Mouse (Mus musculus) midbrain, postnatal 0 days (tissue): Measurements from ENCODE around the gene Tango2. TPM values are rescaled to one million over a fixed set of nuclear protein-coding genes. Genes with fewer than 3 reads are reported as not detected.

Source experiments
- ATAC-seq: fragments of 200-750 bp; cut with Nextera tagmentation; 2 replicates; pipeline ENCODE4 v1.8.0; 2017; ENCODE audit warnings: moderate number of reproducible peaks, mild to moderate bottlenecking, moderate TSS enrichment, moderate library complexity; ENCODE audit not compliant: low FRiP score
- DNase-seq: peaks from one replicate; pipeline ENCODE4 v3.0.0-alpha.2; 2015; ENCODE audit warnings: low spot score
- H3K27ac ChIP-seq: fragments of 300-500 bp; sonication (generic); 2 replicates; pipeline ENCODE4 v1.5.1; 2014; ENCODE audit warnings: low read depth, mild to moderate bottlenecking, low read length, mixed read lengths
- H3K27me3 ChIP-seq: fragments of 300-500 bp; sonication (generic); 2 replicates; pipeline ENCODE4 v1.6.1; 2014; ENCODE audit warnings: low read length, control low read depth, mixed read lengths; ENCODE audit not compliant: insufficient read depth
- H3K36me3 ChIP-seq: fragments of 300-500 bp; sonication (generic); 2 replicates; pipeline ENCODE4 v1.6.1; 2014; ENCODE audit warnings: low read length, control low read depth, mixed read lengths; ENCODE audit not compliant: insufficient read depth
- H3K4me1 ChIP-seq: fragments of 300-500 bp; sonication (generic); 2 replicates; pipeline ENCODE4 v1.6.1; 2014; ENCODE audit warnings: mild to moderate bottlenecking, control low read depth, antibody characterized with exemption, low read length, mixed read lengths; ENCODE audit not compliant: insufficient read depth
- H3K4me2 ChIP-seq: fragments of 300-500 bp; sonication (generic); 2 replicates; pipeline ENCODE4 v1.6.1; 2014; ENCODE audit warnings: low read depth, mild to moderate bottlenecking, low read length, mixed read lengths; ENCODE audit not compliant: poor library complexity, severe bottlenecking
- H3K4me3 ChIP-seq: fragments of 300-500 bp; sonication (generic); 2 replicates; pipeline ENCODE4 v1.5.1; 2014; ENCODE audit warnings: low read depth, mild to moderate bottlenecking, low read length, moderate library complexity
- H3K9ac ChIP-seq: fragments of 300-500 bp; sonication (generic); replicated peaks from 2 replicates; pipeline ENCODE4 v1.6.1; 2014; ENCODE audit warnings: mild to moderate bottlenecking, low read length, moderate library complexity, mixed read lengths; ENCODE audit not compliant: poor library complexity, severe bottlenecking
- H3K9me3 ChIP-seq: fragments of 300-500 bp; sonication (generic); 2 replicates; pipeline ENCODE4 v1.6.1; 2016; ENCODE audit warnings: low read length, control low read depth
- CTCF ChIP-seq: IDR thresholded peaks from 2 replicates; pipeline ENCODE4 v1.5.1; 2016; ENCODE audit warnings: antibody characterized with exemption, mild to moderate bottlenecking
- WGBS: fragments of 180-500 bp; shearing (Covaris S2); extraction: QIAGEN DNeasy Blood & Tissue Kit; methylation state at CpG from one replicate; pipeline ENCODE4 v1.1.7; 2014; 5-methylcytosine and 5-hydroxymethylcytosine counted together
- polyA plus RNA-seq: library from polyadenylated mRNA; unstranded; fragments of >200 nt; fragmentation: Nextera tagmentation; extraction: Ambion mirVana; gene quantifications from 2 replicates; pipeline ENCODE4 v1.2.1, GENCODE M21; 2015
- total RNA-seq: library from RNA; depleted of rRNA; stranded (reverse); fragments of >200 nt; gene quantifications from 2 replicates; pipeline ENCODE4 v1.2.3, GENCODE M21; 2014

Gene Tango2
- total and polyA plus RNA-seq, 2 experiments from 2014 or later, result 44.1 to 88.0 TPM

DNA sequence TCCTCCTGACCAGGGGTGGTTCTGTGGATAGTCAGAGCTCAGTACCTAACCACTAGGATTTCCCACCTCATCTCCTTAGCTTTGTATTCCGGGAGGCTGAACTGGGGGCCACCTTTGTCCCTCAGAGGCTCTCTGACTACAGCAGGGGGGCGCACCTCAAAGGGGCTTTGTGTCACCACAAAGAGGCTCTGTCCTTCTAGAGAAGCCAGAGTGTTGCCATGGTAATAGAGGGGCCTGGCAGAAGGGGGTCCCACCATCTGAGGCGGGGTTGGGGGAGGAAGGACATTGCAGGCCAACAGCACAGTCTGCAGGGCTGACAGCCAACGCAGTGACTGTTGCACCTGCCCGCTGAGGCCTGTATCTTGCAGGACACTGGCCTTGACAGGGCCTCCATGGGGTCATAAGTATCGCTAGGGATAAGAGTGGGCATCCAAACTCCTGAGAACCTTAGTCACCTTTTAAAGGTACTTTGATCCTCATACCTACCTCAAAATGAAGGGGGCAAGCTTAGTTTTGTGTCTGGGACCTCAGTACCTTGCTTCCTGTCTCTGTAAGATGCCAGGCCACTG lies 32.7 kb upstream of the Tango2 start:
- H3K9me3 ChIP-seq, result no peaks in the 10 kb centered on the region
- ATAC-seq (peak; percentile 65), DNase-seq (peak; percentile 88)
- no peak overlapping the region for H3K4me2 ChIP-seq
- H3K27me3 ChIP-seq, result no peaks in the 10 kb centered on the region
- no peaks in the 10 kb centered on the region; the same call in 1 of the 2 replicates for H3K36me3 ChIP-seq
- H3K4me3 ChIP-seq, result no peak overlapping the region
- H3K4me1 ChIP-seq, result peaks cover 4% of the 10 kb centered on the region; the same call in 1 of the 2 replicates
- H3K27ac ChIP-seq, result peak overlapping the region; percentile 59
- 23% methylated on average over 6 of the region's 6 CpGs for WGBS
- no peak overlapping the region for H3K9ac ChIP-seq
- 0 out of 2 replicates have a peak, but pooled peaks have one; percentile 4 for TF ChIP-seq CTCF

DNA sequence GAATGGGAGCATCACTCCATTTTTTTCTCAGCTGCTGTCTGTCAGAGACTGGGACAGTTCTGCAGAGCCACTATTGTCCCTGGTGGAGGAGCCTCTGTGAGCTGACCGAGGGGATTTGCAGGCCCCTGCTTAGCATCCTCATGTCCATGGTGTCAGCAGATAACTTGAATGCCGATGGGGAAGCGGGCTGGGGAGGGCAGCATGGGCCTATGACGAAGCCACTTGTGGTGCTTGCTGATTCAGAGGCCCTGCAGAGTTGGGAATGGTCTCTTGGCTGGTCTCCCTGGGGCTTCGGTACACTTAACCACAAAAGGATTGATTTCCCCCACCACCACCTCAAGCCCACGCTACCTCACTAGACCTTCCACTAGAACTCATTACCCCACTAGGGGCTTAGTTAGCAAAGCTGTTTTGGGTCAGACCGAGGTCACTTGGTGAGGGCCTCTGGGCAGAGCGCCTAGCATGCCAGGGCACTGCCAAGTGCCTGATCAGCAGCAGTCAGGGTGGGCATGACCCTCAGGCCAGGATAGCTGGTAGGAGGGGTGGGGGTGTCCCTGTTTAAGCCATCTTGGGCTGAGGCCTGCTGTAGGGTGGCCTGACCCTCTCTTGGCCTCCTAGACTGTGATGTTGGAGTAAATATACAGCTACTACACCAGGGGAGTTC lies 31.6 kb upstream of the Tango2 start:
- Histone ChIP-seq H3K9ac (no peak overlapping the region), H3K27me3 (no peaks in the 10 kb centered on the region), H3K4me2 (no peak overlapping the region), H3K9me3 (no peaks in the 10 kb centered on the region), H3K36me3 (no peaks in the 10 kb centered on the region), H3K27ac (peak overlapping the region; percentile 59), H3K4me1 (peaks cover 4% of the 10 kb centered on the region; the same call in 1 of the 2 replicates), H3K4me3 (no peak overlapping the region)
- DNase-seq (no peak), ATAC-seq (no peak)
- WGBS, result 45% methylated on average over 8 of the region's 8 CpGs
- no peak for TF ChIP-seq CTCF

DNA sequence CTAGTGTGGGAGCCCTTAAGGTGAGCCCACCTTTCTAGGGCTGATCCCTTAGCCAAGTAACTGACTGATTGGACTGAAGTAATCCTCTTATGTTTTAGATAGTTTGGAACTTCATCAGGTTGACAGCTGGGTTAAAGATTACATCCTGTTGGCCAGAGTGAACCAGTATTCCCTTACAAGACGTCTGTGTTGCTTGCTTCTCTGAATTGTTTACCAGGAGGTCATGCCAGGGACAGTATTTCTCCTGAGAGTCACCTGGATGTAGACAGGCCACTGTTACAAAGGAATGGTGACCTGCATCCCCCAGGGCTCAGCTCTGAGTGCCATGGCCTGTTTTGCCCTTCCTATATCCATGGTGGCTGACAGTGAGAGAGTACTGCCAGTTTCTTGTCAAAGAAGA lies 30.6 kb upstream of the Tango2 start:
- WGBS, result 32% methylated on average over 1 of the region's 1 CpGs
- Histone ChIP-seq H3K9me3 (no peaks in the 10 kb centered on the region), H3K4me2 (no peak overlapping the region), H3K9ac (no peak overlapping the region), H3K27me3 (no peaks in the 10 kb centered on the region), H3K4me1 (peaks cover 4% of the 10 kb centered on the region; the same call in 1 of the 2 replicates), H3K36me3 (no peaks in the 10 kb centered on the region), H3K27ac (no peak overlapping the region), H3K4me3 (no peak overlapping the region)
- no peak for TF ChIP-seq CTCF
- DNase-seq, result no peak
- no peak for ATAC-seq

DNA sequence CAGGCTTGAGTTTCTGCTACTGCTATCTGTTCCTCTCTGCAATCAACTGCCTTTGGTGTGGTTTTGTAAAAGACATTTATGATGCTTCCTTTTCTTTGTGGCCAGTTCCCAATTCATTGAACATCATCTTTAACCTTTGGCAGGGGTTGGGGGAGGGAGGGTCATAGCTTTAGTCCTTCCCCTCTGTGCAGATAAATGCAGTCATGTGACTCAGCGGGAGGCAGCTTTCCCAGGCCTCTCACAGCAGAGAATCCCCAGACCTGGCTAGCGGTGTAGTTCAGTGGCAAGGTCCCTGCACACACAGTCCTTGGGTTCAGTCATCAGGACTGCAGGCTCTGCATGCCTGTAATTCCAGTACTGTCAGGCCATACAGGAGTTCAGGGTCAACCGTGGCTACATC lies 29.3 kb upstream of the Tango2 start:
- H3K27ac ChIP-seq, result no peak overlapping the region
- no peaks in the 10 kb centered on the region for H3K27me3 ChIP-seq
- H3K4me2 ChIP-seq, result no peak overlapping the region
- H3K4me1 ChIP-seq, result peaks cover 4% of the 10 kb centered on the region; the same call in 1 of the 2 replicates
- no peak overlapping the region for H3K9ac ChIP-seq
- no peaks in the 10 kb centered on the region for H3K36me3 ChIP-seq
- no peak for TF ChIP-seq CTCF
- H3K9me3 ChIP-seq, result no peaks in the 10 kb centered on the region
- DNase-seq (no peak), ATAC-seq (no peak)
- no peak overlapping the region for H3K4me3 ChIP-seq
- WGBS, result 23% methylated on average over 3 of the region's 3 CpGs

DNA sequence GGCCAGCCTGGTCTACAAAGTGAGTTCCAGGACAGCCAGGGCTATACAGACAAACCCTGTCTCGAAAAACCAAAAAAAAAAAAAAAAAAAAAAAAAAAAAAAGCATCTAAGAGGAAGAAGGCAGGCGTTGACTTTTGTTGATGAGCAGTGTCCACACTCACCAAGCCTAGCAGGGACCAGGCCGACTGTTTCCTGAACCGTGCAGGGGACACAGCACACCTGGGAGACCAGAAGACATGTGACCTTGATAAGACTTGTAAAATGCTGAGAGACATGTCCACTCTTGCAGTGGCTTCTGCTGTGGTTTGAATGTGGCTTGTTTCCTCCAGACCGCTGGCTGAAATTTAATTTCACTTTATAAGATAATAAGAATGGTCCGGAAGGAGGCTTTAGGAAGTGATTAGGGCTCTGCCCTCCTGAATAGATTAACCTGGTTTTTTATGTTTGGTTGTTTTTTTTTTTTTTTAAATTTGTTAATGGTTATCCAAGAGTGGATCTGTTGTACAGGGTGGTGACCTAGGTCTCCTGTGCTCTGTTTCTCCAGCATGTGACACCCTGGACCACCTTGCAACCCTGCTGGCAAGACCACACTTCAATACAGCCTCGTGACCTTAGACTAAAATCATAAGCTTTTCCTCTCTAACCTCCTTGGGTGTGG lies 28.5 kb upstream of the Tango2 start:
- H3K27me3 ChIP-seq, result no peaks in the 10 kb centered on the region
- DNase-seq, result no peak
- H3K27ac ChIP-seq, result no peak overlapping the region
- 83% methylated on average over 7 of the region's 7 CpGs for WGBS
- H3K4me3 ChIP-seq, result no peak overlapping the region
- ATAC-seq, result no peak
- no peaks in the 10 kb centered on the region for H3K36me3 ChIP-seq
- no peak for TF ChIP-seq CTCF
- H3K9me3 ChIP-seq, result no peaks in the 10 kb centered on the region
- no peak overlapping the region for H3K4me2 ChIP-seq
- no peak overlapping the region for H3K9ac ChIP-seq
- H3K4me1 ChIP-seq, result peaks cover 4% of the 10 kb centered on the region; the same call in 1 of the 2 replicates

DNA sequence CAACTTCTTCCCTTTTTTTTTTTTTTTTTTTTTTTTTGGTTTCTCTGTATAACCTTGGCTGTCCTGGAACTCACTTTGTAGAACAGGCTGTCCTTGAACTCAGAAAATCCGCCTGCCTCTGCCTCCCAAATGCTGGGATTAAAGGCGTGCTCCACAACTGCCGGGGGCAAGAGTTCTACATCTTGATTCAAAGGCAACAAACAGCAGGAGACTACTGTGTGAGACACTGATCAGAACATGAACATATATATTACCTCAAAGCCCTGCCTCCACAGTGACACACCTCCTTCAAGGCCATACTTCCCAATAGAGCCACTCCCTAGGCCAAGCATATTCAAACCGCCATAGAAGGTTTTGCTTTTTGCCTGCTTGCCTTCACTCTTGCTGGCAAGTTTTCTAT lies 25.7 kb upstream of the Tango2 start:
- no peak overlapping the region for H3K4me2 ChIP-seq
- H3K27ac ChIP-seq, result no peak overlapping the region
- TF ChIP-seq CTCF, result no peak
- ATAC-seq (no peak), DNase-seq (no peak)
- WGBS, result 93% methylated on average over 4 of the region's 4 CpGs
- no peaks in the 10 kb centered on the region for H3K4me1 ChIP-seq
- no peak overlapping the region for H3K4me3 ChIP-seq
- H3K9ac ChIP-seq, result no peak overlapping the region
- H3K27me3 ChIP-seq, result no peaks in the 10 kb centered on the region
- no peaks in the 10 kb centered on the region for H3K9me3 ChIP-seq
- no peaks in the 10 kb centered on the region for H3K36me3 ChIP-seq
